Mouse (Mus musculus): Measurements from ENCODE around the gene Ddx46. TPM values are rescaled to one million over a fixed set of nuclear protein-coding genes. Genes with fewer than 3 reads are reported as not detected.
A peak's percentile ranks its signal among the peaks of the same experiment; 100 is the strongest.
"Not testable (repeated sequence)": the region's sequence is repeated elsewhere in the genome, so short reads cannot be mapped to it uniquely, and the experiment has no call there.

Ddx46 gene
- polyA plus RNA-seq, 1 experiment from 2014 or later, result 33.9 TPM

- no peak overlapping the region for H3K4me3 ChIP-seq (ENCODE audit: low read length)
- no peaks in the 10 kb centered on the region for H3K27me3 ChIP-seq (ENCODE audit: control insufficient read depth, insufficient read depth, low read depth, low read length)
- H3K36me3 ChIP-seq (ENCODE audit: control insufficient read depth, insufficient read depth, low read length), result peaks cover 8% of the 10 kb centered on the region
- no peak overlapping the region for H3K27ac ChIP-seq (ENCODE audit: low read length)
- 4% methylated on average over 3 of the region's 3 CpGs for WGBS
- no peak for ATAC-seq (ENCODE audit: low read depth)
- no peak overlapping the region for H3K4me2 ChIP-seq (ENCODE audit: low read depth, low read length)
- H3K9me3 ChIP-seq (ENCODE audit: control insufficient read depth, low read length), result no peaks in the 10 kb centered on the region
- peaks cover 10% of the 10 kb centered on the region for H3K4me1 ChIP-seq (replicated peaks; ENCODE audit: control insufficient read depth, insufficient read depth, low read length)
- H3K9ac ChIP-seq (ENCODE audit: low read length), result no peak overlapping the region
These were observed 33.2 kb upstream of the Ddx46 start for GRCm38 (mm10) chr13:55601611-55602010.

- WGBS, result 86% methylated on average over 3 of the region's 3 CpGs
- H3K4me1 ChIP-seq (replicated peaks; ENCODE audit: control insufficient read depth, insufficient read depth, low read length), result peaks cover 7% of the 10 kb centered on the region
- H3K4me3 ChIP-seq (ENCODE audit: low read length), result no peak overlapping the region
- no peaks in the 10 kb centered on the region for H3K9me3 ChIP-seq (ENCODE audit: control insufficient read depth, low read length)
- H3K27ac ChIP-seq (ENCODE audit: low read length), result no peak overlapping the region
- H3K27me3 ChIP-seq (ENCODE audit: control insufficient read depth, insufficient read depth, low read depth, low read length), result no peaks in the 10 kb centered on the region
- H3K36me3 ChIP-seq (ENCODE audit: control insufficient read depth, insufficient read depth, low read length), result peaks cover 8% of the 10 kb centered on the region
- no peak overlapping the region for H3K4me2 ChIP-seq (ENCODE audit: low read depth, low read length)
- no peak overlapping the region for H3K9ac ChIP-seq (ENCODE audit: low read length)
- ATAC-seq (ENCODE audit: low read depth), result no peak
These were observed 30.2 kb upstream of the Ddx46 start for GRCm38 (mm10) chr13:55604606-55605005.

GRCm38 (mm10) chr13:55606899-55607623 is 27.8 kb upstream of the Ddx46 start:
- Histone ChIP-seq H3K9ac (ENCODE audit: low read length) (no peak overlapping the region), H3K9me3 (ENCODE audit: control insufficient read depth, low read length) (no peaks in the 10 kb centered on the region), H3K4me1 (replicated peaks; ENCODE audit: control insufficient read depth, insufficient read depth, low read length) (no peaks in the 10 kb centered on the region), H3K27ac (ENCODE audit: low read length) (no peak overlapping the region), H3K4me3 (ENCODE audit: low read length) (no peak overlapping the region), H3K36me3 (ENCODE audit: control insufficient read depth, insufficient read depth, low read length) (peaks cover 12% of the 10 kb centered on the region), H3K4me2 (ENCODE audit: low read depth, low read length) (no peak overlapping the region), H3K27me3 (ENCODE audit: control insufficient read depth, insufficient read depth, low read depth, low read length) (no peaks in the 10 kb centered on the region)
- WGBS, result 74% methylated on average over 10 of the region's 10 CpGs
- ATAC-seq (ENCODE audit: low read depth), result no peak

GRCm38 (mm10) chr13:55607624-55608006 is 27.2 kb upstream of the Ddx46 start:
- ATAC-seq (ENCODE audit: low read depth), result no peak
- H3K4me1 ChIP-seq (replicated peaks; ENCODE audit: control insufficient read depth, insufficient read depth, low read length), result no peaks in the 10 kb centered on the region
- H3K9me3 ChIP-seq (ENCODE audit: control insufficient read depth, low read length), result no peaks in the 10 kb centered on the region
- H3K27me3 ChIP-seq (ENCODE audit: control insufficient read depth, insufficient read depth, low read depth, low read length), result no peaks in the 10 kb centered on the region
- no peak overlapping the region for H3K9ac ChIP-seq (ENCODE audit: low read length)
- H3K4me3 ChIP-seq (ENCODE audit: low read length), result no peak overlapping the region
- no peak overlapping the region for H3K4me2 ChIP-seq (ENCODE audit: low read depth, low read length)
- H3K36me3 ChIP-seq (ENCODE audit: control insufficient read depth, insufficient read depth, low read length), result peaks cover 12% of the 10 kb centered on the region
- WGBS, result 78% methylated on average over 2 of the region's 2 CpGs
- no peak overlapping the region for H3K27ac ChIP-seq (ENCODE audit: low read length)

GRCm38 (mm10) chr13:55611996-55612395 is 22.8 kb upstream of the Ddx46 start:
- H3K9me3 ChIP-seq (ENCODE audit: control insufficient read depth, low read length), result no peaks in the 10 kb centered on the region
- ATAC-seq (ENCODE audit: low read depth), result no peak
- no peak overlapping the region for H3K4me2 ChIP-seq (ENCODE audit: low read depth, low read length)
- no peak overlapping the region for H3K27ac ChIP-seq (ENCODE audit: low read length)
- peaks cover 12% of the 10 kb centered on the region for H3K36me3 ChIP-seq (ENCODE audit: control insufficient read depth, insufficient read depth, low read length)
- H3K4me3 ChIP-seq (ENCODE audit: low read length), result no peak overlapping the region
- no peaks in the 10 kb centered on the region for H3K4me1 ChIP-seq (replicated peaks; ENCODE audit: control insufficient read depth, insufficient read depth, low read length)
- no peaks in the 10 kb centered on the region for H3K27me3 ChIP-seq (ENCODE audit: control insufficient read depth, insufficient read depth, low read depth, low read length)
- WGBS, result 83% methylated on average over 7 of the region's 7 CpGs
- H3K9ac ChIP-seq (ENCODE audit: low read length), result no peak overlapping the region

GRCm38 (mm10) chr13:55613471-55613870 is 21.4 kb upstream of the Ddx46 start:
- H3K27me3 ChIP-seq (ENCODE audit: control insufficient read depth, insufficient read depth, low read depth, low read length), result no peaks in the 10 kb centered on the region
- H3K9me3 ChIP-seq (ENCODE audit: control insufficient read depth, low read length), result no peaks in the 10 kb centered on the region
- H3K4me3 ChIP-seq (ENCODE audit: low read length), result no peak overlapping the region
- no peak for ATAC-seq (ENCODE audit: low read depth)
- peaks cover 11% of the 10 kb centered on the region for H3K36me3 ChIP-seq (ENCODE audit: control insufficient read depth, insufficient read depth, low read length)
- H3K27ac ChIP-seq (ENCODE audit: low read length), result no peak overlapping the region
- H3K4me1 ChIP-seq (replicated peaks; ENCODE audit: control insufficient read depth, insufficient read depth, low read length), result no peaks in the 10 kb centered on the region
- 35% methylated on average over 5 of the region's 5 CpGs for WGBS
- no peak overlapping the region for H3K9ac ChIP-seq (ENCODE audit: low read length)
- H3K4me2 ChIP-seq (ENCODE audit: low read depth, low read length), result no peak overlapping the region

- H3K27me3 ChIP-seq (ENCODE audit: control insufficient read depth, insufficient read depth, low read depth, low read length), result no peaks in the 10 kb centered on the region
- no peak overlapping the region for H3K27ac ChIP-seq (ENCODE audit: low read length)
- peaks cover 6% of the 10 kb centered on the region for H3K4me1 ChIP-seq (replicated peaks; ENCODE audit: control insufficient read depth, insufficient read depth, low read length)
- H3K9ac ChIP-seq (ENCODE audit: low read length), result no peak overlapping the region
- H3K9me3 ChIP-seq (ENCODE audit: control insufficient read depth, low read length), result no peaks in the 10 kb centered on the region
- no peak for ATAC-seq (ENCODE audit: low read depth)
- 83% methylated on average over 4 of the region's 4 CpGs for WGBS
- H3K4me3 ChIP-seq (ENCODE audit: low read length), result no peak overlapping the region
- H3K4me2 ChIP-seq (ENCODE audit: low read depth, low read length), result no peak overlapping the region
- no peaks in the 10 kb centered on the region for H3K36me3 ChIP-seq (ENCODE audit: control insufficient read depth, insufficient read depth, low read length)
These were observed 15.5 kb upstream of the Ddx46 start for GRCm38 (mm10) chr13:55619328-55619727.

- Histone ChIP-seq H3K4me1 (replicated peaks; ENCODE audit: control insufficient read depth, insufficient read depth, low read length) (peaks cover 6% of the 10 kb centered on the region), H3K9ac (ENCODE audit: low read length) (no peak overlapping the region), H3K27ac (ENCODE audit: low read length) (no peak overlapping the region), H3K4me2 (ENCODE audit: low read depth, low read length) (no peak overlapping the region), H3K36me3 (ENCODE audit: control insufficient read depth, insufficient read depth, low read length) (no peaks in the 10 kb centered on the region), H3K27me3 (ENCODE audit: control insufficient read depth, insufficient read depth, low read depth, low read length) (no peaks in the 10 kb centered on the region), H3K4me3 (ENCODE audit: low read length) (no peak overlapping the region), H3K9me3 (ENCODE audit: control insufficient read depth, low read length) (no peaks in the 10 kb centered on the region)
- WGBS, result 70% methylated on average over 2 of the region's 2 CpGs
- no peak for ATAC-seq (ENCODE audit: low read depth)
These were observed 14.6 kb upstream of the Ddx46 start for GRCm38 (mm10) chr13:55620275-55620674.

GRCm38 (mm10) chr13:55622156-55622648 is 12.6 kb upstream of the Ddx46 start:
- 16% methylated on average over 20 of the region's 20 CpGs for WGBS
- peak overlapping the region; percentile 94 for H3K9ac ChIP-seq (ENCODE audit: low read length)
- H3K27ac ChIP-seq (ENCODE audit: low read length); H3K9me3 ChIP-seq (ENCODE audit: control insufficient read depth, low read length); H3K27me3 ChIP-seq (ENCODE audit: control insufficient read depth, insufficient read depth, low read depth, low read length); H3K4me1 ChIP-seq (replicated peaks; ENCODE audit: control insufficient read depth, insufficient read depth, low read length); H3K36me3 ChIP-seq (ENCODE audit: control insufficient read depth, insufficient read depth, low read length); ATAC-seq (ENCODE audit: low read depth): not testable (repeated sequence)
- H3K4me3 ChIP-seq (ENCODE audit: low read length), result peak overlapping the region; percentile 94
- H3K4me2 ChIP-seq (ENCODE audit: low read depth, low read length), result peak overlapping the region; percentile 78
